Mouse (Mus musculus) embryonic fibroblast, embryonic 13.5 days (primary cell): ENCODE measurements around the gene Limk1. TPM values are rescaled to one million over a fixed set of nuclear protein-coding genes. Genes with fewer than 3 reads are reported as not detected.

Experiments
- H3K27ac ChIP-seq: 2 replicates; pipeline ENCODE4 v1.5.1; 2012; ENCODE audit warnings: low read length, control low read depth, inconsistent platforms; ENCODE audit not compliant: insufficient read depth
- H3K4me1 ChIP-seq: 2 replicates; pipeline ENCODE4 v1.6.1; 2011; ENCODE audit warnings: low read length; ENCODE audit not compliant: control insufficient read depth, insufficient read depth
- H3K4me3 ChIP-seq: 2 replicates; pipeline ENCODE4 v1.5.1; 2011; ENCODE audit warnings: mild to moderate bottlenecking, control low read depth, low read length; ENCODE audit not compliant: insufficient read depth
- CTCF ChIP-seq: IDR thresholded peaks from 2 replicates; pipeline ENCODE4 v1.5.1; 2011; ENCODE audit warnings: mild to moderate bottlenecking, control low read depth, low read length, moderate library complexity, borderline replicate concordance; ENCODE audit not compliant: insufficient read depth
- POLR2A ChIP-seq: IDR thresholded peaks from 2 replicates; pipeline ENCODE4 v1.6.1; 2011; ENCODE audit warnings: low read depth, mild to moderate bottlenecking, control low read depth, low read length, moderate library complexity
- polyA plus RNA-seq: library from polyadenylated mRNA; stranded (reverse); fragments of >200 nt; gene quantifications from 2 replicates; pipeline ENCODE4 v1.2.4, GENCODE M21; 2011; ENCODE audit warnings: low read depth; ENCODE audit not compliant: missing spikeins, insufficient read length

Limk1 gene
- polyA plus RNA-seq: 16.5 and 18.0 TPM in 2 replicates

DNA sequence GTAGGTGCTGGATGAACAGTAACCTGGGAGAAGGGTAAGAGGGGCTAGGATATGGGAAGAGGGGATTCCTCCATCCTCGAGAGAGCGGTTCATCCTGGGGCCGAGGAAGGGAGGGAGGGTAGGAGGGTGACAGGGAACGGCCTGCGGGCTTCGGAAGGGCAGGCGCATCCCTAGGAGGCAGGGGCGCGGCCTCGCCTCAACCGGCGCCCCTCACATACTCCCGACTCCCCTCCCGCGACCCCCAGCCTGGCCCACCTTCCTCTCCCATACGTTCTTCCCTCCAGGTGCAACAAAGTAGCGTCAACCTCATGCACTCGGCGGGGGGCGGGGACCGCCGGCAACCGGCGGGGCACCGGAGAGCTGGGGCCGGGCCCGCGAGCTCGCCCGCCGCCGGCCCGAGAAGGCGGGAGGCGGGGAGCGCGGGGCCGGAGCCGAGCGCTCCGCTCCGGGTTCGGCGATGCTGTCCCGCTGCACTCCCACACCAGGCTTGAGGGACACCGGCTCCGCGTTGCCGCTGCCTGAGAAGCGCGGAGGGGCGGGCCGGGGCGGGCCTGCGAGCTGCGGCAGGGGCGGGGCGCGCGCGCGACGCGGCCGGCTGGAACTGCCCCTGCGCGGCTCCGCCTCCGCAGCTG lies at the start of gene Limk1:
Gene Limk1, minus strand, starts transcription at position 513 of the 632 bp plus-strand sequence.
- Histone ChIP-seq H3K4me1 (no peaks in the 10 kb centered on the region), H3K27ac (no peak within 1 kb of the TSS)

DNA sequence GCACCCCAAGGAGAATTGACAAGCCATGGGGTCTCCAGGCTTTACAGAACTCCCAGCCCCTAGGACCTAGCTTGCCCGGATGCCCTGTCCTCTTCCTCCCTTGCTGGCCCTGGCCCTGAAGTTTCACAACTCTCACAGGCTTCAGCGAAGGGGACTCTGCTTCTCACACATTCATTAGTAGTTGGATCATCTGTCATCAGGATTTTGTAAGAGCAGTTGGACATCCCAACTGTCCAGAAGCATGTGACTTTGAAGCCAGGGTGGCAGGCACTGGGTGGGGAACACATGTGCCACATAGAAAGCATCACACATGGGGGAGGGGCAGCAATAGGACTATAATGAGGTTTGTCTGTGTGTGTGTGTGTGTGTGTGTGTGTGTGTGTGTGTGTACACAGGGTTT lies 46.5 kb upstream of the Limk1 start:
- TF ChIP-seq CTCF: no peak
- TF ChIP-seq POLR2A: no peak
- Histone ChIP-seq H3K27ac (no peak overlapping the region), H3K4me1 (no peaks in the 10 kb centered on the region), H3K4me3 (no peak overlapping the region)

More for the DNA sequence above, at the start of gene Limk1:
- peak within 1 kb of the TSS; percentile 64 for H3K4me3 ChIP-seq
- no peak for TF ChIP-seq CTCF
- TF ChIP-seq POLR2A: peak; percentile 74

DNA sequence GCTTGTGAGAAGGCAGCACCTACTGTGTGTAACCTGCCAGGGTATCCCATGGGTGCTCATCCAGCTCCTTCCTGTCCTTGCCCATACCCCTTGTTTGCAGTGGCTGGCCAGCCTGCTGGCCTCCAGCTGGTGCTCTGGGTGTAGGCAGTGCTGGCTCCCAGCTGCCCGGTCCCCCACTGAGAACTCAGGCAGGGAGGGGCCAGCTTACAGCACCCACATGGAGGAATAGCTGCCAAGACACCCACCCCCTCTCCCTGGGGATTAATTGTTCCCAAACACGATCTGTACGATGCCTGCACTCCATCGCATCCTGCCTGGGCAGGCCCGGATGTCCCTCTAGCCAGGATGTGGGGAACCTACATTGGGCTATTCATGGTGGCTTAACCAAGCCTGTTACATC lies 45.7 kb upstream of the Limk1 start:
- no peaks in the 10 kb centered on the region for H3K4me1 ChIP-seq
- H3K27ac ChIP-seq: no peak overlapping the region
- TF ChIP-seq CTCF (no peak), POLR2A (no peak)
- no peak overlapping the region for H3K4me3 ChIP-seq

DNA sequence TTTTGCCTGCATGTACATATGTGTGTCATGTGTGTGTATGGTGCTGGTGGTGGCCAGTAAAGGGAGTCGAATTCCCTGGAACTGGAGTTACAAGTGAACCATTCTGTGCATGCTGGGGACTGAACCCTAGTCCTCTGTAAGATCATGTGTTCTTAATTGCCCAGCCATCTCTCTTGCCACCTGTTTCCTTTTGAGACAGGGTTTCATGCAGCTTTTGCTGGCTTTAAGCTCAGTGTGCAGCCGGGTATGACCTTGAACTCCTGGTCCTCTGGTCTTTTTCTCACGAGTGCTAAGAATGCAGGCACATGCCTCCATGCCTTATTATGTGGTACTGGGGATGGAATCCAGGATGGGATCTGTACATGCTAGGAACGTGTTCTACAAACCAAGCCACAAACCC lies 44.8 kb upstream of the Limk1 start:
- Histone ChIP-seq H3K4me1 (no peaks in the 10 kb centered on the region), H3K4me3 (no peak overlapping the region), H3K27ac (no peak overlapping the region)
- TF ChIP-seq CTCF: no peak
- no peak for TF ChIP-seq POLR2A

DNA sequence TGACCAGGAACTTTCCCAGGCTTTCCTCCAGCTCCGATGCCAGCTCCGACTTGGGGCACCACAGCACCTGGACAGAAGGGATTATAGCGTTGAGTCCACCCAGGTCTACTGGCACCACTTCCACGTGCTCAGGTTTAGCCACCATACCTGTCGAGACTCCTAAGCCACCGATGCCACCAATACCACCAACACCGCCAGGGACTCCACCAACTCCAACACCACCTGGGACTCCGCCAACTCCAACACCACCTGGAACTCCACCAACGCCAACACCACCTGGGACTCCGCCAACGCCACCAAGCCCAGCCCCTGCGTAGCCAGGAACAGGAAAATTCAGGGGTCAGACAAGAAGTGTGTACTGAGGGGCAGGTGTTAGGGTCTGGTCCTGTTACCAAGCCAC lies 40.7 kb upstream of the Limk1 start:
- Histone ChIP-seq H3K4me1 (no peaks in the 10 kb centered on the region), H3K27ac (no peak overlapping the region), H3K4me3 (no peak overlapping the region)
- TF ChIP-seq POLR2A (no peak), CTCF (no peak)

DNA sequence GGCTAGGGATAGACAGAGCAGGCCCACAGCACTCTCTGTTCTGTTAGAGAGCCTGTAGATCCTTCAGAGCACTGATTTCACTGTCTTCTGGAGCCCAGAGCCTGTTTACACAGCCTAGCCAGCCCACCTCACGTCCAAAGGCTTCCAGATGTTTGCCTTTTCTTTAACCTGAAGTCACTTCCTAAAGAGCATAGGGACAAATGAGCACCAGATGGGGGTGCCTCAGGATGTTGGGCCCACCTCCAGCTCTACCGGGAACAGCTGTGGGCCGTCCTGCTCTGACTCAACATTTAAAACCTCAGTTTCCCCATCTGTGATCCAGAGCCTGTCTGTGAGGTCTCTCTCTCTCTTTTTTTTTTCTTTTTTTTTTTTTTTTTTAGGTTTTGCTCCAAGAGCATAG lies 40.1 kb upstream of the Limk1 start:
- Histone ChIP-seq H3K27ac (no peak overlapping the region), H3K4me3 (no peak overlapping the region), H3K4me1 (no peaks in the 10 kb centered on the region)
- no peak for TF ChIP-seq POLR2A
- TF ChIP-seq CTCF: no peak

DNA sequence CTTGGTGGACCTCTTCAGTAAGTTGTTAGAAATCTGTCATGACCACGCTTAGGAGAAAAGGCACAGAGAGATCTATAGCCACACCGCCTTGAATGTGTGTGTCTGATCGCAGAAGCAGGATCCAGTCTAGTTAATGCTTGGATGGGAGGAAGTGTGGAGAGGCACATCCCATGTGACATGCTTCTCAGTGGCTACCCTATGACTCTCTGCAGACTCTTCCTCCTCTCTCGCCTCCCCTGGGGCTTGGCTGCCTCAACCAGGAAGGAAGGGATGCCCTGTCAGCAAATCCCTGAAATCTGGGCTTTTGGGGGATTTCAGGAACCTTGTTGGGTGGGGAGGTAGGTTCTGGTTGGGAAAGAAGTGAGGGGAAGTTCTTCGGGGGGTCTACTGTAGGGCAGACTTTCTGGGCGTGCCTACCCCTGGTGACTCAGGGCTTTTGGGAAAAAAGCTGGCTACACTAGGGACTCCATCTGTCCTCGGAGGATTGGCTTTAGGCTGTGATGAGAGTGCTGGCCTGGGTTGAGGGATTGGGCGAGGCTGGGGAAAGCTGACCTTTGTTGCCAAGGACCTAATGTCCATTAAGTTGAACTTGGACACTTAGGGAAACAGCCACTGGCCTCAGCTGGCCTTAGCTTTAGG lies 38.7 kb upstream of the Limk1 start:
- no peak for TF ChIP-seq POLR2A
- no peak for TF ChIP-seq CTCF
- H3K4me3 ChIP-seq: no peak overlapping the region
- no peaks in the 10 kb centered on the region for H3K4me1 ChIP-seq
- no peak overlapping the region for H3K27ac ChIP-seq

DNA sequence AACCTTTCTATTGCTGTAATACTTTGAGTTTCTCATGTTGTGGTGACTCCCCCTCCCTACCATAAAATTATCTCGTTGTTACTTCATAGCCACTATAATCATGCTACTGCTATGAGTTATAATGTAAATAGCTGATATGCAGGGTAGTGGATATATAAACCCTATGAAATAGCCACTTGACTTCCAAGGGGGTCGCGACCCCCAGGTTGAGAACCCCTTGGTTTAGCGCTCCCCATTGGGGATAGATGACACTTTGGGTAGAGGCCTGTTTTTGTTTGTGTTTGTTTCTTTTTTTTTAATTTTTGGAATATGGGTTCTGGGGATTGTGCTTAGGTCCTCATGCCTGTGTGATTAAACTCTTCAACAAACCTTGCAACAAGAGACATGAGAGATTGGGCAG lies 36.9 kb upstream of the Limk1 start:
- Histone ChIP-seq H3K4me3 (no peak overlapping the region), H3K27ac (no peak overlapping the region), H3K4me1 (no peaks in the 10 kb centered on the region)
- TF ChIP-seq CTCF (no peak), POLR2A (no peak)

DNA sequence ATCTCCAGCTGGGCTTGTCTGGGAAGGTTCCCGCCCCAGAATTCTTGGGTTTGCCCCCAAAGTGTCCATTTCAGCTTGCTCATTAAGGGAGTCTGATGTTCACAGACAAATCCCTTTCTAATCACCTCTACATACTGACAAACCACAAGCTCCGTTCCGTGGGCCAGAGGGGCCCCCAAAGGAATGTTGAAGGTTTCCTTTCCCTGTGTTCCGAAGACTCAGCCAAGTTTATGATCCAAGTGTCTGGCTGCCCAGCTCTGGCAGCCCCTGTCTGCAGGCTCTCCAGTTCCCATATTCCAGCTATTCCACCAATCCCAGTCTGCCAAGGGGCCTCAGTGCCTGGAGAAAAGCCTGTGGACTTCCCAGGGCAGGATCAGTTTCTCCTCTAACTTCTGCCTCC lies 31.7 kb upstream of the Limk1 start:
- TF ChIP-seq CTCF (no peak), POLR2A (no peak)
- H3K4me1 ChIP-seq: no peaks in the 10 kb centered on the region
- no peak overlapping the region for H3K27ac ChIP-seq
- H3K4me3 ChIP-seq: no peak overlapping the region

DNA sequence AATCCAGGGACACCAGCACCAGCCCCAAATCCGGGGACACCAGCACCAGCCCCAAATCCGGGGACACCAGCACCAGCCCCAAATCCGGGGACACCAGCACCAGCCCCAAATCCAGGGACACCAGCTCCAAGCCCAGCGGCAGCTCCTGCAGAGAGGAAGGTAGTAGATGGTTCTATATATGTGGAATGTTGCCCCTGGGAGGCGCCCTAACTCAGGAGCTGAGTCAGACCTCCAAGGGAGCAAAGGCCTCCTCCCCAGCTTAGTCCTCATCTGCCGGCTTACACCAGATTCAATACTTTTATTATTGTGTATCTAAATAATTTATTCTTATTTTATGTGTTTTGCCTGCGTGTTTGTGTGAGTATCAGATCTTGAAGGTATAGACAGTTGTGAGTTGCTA lies 22.7 kb upstream of the Limk1 start:
- Histone ChIP-seq H3K4me3 (no peak overlapping the region), H3K27ac (no peak overlapping the region), H3K4me1 (no peaks in the 10 kb centered on the region)
- no peak for TF ChIP-seq POLR2A
- no peak for TF ChIP-seq CTCF
